Mouse (Mus musculus) gastrocnemius, adult 8-10 months (tissue): ENCODE results near the gene Ppm1b. TPM values are rescaled to one million over a fixed set of nuclear protein-coding genes. Genes with fewer than 3 reads are reported as not detected.
"Not testable (repeated sequence)": the region's sequence is repeated elsewhere in the genome, so short reads cannot be mapped to it uniquely, and the experiment has no call there.

ENCODE experiments used
- DNase-seq, 2 experiments: peaks; one replicate each; pipeline ENCODE4 v3.0.0; 2022; ENCODE audit warnings: low spot score in 2 of 2
- total RNA-seq, 4 experiments: library from RNA; stranded (reverse); gene quantifications; 2 replicates each; pipeline ENCODE4 v1.2.4; 2022

Ppm1b gene
- total RNA-seq, result 100 to 1,000 TPM; 165 to 198 (median 183) TPM

GRCm38 (mm10) chr17:84956441-84956840 lies at the start of gene Ppm1b:
Gene Ppm1b (plus strand): TSS chr17:84956741.
- DNase-seq, result no peak

DNA sequence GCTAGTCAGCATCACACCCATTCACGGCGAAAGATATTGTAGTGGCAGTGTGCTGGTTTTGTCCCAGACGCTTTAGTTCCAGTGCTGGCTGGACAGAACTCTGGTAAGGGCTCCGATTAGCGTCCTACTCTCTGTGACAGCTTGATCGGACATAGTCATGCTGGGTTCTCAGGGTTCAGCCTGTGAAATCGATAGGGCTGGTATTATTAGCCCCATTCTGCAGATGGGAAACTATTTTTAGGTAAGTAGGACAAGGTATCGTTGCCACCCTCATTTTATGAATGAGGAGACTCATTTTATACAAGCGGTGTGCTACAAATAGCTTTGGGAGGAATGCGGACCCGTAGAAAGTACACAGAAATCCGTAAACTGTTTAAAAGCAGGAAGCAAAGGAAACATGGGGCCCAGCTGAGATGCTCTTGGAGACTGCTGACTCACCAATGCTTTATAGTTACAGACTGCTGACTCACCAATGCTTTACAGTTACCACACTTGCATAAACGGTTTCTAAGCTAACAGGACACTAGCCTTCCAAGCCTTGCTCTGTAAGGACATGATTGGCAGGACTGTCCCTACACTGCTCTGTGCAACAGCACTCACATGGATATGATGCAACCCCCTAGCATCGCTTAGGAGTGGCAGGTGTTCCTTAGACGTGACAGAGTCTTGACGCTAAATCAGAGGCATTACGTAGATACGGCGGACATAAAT lies 34.7 kb upstream of the Ppm1b start:
- peak; percentile 24 to 28 for DNase-seq

GRCm38 (mm10) chr17:84924779-84925178 lies 31.8 kb upstream of the Ppm1b start:
- no peak for DNase-seq

DNA sequence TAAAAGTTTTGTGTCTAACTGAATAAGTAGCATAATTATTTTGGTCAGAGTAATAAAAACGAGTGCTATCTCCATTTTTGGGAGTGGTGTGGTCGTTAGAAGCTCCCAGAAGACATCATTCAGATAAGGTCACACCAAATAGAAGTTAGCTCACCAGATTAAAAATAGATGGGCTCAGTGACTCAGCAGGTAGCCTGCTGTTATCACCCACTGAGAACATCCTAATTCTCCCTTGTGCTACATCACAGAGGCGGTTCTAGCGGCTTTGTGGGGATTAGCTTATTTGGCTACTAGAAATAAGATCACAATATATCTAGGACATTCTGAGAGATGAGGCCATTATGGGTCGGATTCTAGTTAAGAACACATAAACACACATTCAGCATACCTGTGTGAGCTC lies 30.3 kb upstream of the Ppm1b start:
- no peak for DNase-seq

GRCm38 (mm10) chr17:84927580-84927979 lies 29.0 kb upstream of the Ppm1b start:
- DNase-seq, result no peak

- no peak for DNase-seq
Observed at GRCm38 (mm10) chr17:84932943-84933342, 23.6 kb upstream of the Ppm1b start.

- no peak for DNase-seq
Observed at GRCm38 (mm10) chr17:84933968-84934367, 22.6 kb upstream of the Ppm1b start.

DNA sequence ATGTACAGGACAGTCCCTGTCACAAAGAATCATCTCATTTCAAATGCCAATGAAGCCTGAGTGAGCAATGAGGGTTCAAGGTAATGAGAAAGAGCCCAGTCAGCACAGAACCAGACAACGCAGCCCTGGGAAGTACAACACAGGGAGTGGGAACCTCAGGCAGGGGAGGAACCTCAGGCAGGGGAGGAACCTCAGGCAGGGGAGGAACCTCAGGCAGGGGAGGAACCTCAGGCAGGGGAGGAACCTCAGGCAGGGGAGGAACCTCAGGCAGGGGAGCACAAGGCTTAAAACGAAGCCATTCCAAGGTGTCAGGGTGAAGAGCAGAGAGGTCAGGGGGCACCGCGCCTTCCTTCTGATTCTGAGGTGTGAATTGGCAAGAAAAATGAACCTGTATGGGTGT lies 20.9 kb upstream of the Ppm1b start:
- not testable (repeated sequence) for DNase-seq

GRCm38 (mm10) chr17:84936301-84936700 lies 20.2 kb upstream of the Ppm1b start:
- DNase-seq, result no peak

DNA sequence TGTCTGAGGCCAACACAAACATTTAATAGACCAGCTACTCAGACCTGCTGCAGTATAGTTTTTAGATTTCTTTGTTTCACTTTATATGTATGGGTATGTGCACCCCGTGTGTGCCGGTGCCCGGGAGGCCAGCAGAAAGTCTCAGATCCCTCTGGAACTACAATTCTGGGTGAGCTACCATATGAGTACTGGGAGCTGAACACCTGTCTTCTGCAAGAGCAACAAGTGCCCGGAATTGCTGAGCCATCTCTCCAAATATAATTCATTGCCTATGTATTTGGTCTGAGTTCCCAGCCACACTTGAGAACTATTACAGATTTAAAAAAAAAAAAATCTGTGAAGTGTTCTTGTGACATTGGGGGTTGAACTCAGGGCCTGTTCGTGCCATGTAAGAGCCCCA lies 19.7 kb upstream of the Ppm1b start:
- no peak for DNase-seq

- no peak for DNase-seq
Observed at GRCm38 (mm10) chr17:84937220-84937619, 19.3 kb upstream of the Ppm1b start.

DNA sequence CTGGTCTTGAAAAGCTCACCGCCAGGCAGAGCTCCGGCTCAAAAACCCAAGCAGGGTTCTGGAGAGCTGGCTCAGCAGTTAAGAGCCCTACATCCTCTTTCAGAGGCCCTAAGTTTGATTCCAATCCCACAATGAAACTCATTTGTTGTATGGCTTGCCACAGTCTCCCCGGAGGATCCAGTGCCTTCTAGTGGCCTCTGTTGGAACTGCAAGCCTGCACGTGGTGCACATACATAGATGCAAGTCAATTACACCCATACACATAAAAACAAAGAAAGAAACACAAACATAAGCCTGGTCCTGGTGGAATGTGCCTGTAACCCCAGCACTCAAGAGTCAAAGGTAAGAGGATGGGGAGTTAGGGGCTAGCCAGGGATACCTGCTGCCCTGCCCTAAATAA lies 18.3 kb upstream of the Ppm1b start:
- no peak for DNase-seq

DNA sequence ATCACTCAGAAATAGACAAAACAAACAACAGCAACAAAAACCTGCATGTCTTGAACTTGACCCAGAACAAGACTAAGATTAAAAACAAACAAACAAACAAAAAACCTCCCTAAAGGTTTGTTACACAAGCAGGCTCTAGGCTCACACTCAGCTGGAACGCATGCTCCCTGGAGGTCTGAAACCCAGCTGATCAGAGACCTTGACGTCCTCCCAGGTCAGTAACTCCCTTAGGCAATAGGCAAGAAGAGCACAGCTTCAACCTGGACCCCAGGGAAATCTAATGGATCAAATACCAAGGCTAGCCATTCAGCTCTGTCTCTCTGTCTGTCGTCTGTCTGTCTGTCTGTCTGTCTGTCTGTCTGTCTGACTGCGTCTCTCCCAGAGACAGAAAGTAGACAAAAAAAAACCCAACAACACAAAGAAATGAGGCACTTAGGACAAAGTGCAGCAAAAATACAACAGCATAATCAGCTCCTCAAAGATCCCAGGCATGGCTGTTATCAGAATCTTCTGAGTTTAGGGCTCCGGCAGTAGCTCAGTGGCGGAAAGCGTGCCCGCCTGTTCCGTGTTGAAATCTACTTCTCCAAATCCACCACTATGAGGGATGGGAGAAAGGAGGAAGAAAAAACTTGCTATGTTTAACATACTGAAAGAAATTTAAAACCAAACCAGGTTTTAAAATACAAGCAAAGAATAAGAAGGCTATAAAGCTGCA lies 16.4 kb upstream of the Ppm1b start:
- no peak for DNase-seq

GRCm38 (mm10) chr17:84941291-84941868 lies 15.2 kb upstream of the Ppm1b start:
- no peak for DNase-seq

GRCm38 (mm10) chr17:84942358-84943032 lies 14.0 kb upstream of the Ppm1b start:
- DNase-seq, result no peak

DNA sequence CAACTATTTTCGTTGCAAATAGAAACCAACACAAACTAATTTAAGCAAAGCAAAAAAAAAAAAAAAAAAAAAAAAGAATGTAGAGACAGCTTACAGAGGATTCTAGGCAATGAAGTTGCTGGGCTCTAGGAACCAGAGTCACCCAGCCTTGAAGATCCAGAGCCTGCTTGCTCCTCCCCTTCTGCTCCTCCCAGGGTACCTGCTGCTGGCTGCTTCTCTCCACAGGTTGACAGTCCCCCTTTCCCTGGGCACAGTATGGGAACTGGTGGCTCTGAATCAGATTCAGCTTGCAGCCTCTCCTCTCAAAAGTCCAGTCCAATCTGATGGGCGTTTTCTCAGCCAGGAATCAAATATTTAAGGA lies 13.5 kb upstream of the Ppm1b start:
- DNase-seq, result no peak

- no peak for DNase-seq
Observed at GRCm38 (mm10) chr17:84944348-84944747, 12.2 kb upstream of the Ppm1b start.

DNA sequence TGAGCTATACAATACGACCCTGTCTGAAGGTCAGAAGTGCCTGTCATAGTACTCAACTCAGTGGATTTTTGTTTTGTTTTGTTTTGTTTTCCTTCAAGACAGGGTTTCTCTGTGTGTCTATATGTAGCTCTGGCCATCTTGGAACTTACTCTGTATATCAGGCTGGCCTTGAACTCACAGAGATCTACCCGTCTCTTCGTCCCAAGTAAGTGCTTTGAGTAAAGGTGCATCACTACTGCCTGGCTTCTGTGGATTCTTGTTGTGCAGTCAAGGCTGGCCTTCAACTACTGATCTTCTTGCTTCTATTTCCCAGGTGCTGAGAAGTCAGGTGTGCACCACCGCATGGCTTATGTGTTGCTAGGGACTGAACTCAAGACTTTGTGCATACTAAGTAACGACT lies 4.0 kb upstream of the Ppm1b start:
- no peak for DNase-seq

GRCm38 (mm10) chr17:84953776-84954175 lies 2.8 kb upstream of the Ppm1b start:
- no peak for DNase-seq

DNA sequence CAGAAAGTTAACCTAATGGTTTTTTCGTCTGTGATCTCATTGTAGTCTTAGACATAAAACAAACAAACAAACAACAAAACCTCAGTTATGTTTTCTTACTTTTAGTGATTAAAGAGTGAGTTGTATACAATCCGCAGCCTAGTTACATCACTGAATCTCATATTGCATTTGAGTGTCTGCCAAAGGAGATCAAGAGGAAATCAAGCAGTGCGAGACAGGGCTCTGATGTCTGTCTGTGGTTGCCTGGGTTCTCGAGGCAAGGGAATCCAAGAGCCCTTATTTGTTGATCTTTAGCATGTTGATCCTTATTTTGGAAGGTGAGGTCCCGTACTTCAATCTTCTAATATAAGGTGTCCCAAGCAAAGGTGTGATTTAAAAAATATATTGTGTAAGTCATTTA lies 1.7 kb upstream of the Ppm1b start:
- no peak for DNase-seq

DNA sequence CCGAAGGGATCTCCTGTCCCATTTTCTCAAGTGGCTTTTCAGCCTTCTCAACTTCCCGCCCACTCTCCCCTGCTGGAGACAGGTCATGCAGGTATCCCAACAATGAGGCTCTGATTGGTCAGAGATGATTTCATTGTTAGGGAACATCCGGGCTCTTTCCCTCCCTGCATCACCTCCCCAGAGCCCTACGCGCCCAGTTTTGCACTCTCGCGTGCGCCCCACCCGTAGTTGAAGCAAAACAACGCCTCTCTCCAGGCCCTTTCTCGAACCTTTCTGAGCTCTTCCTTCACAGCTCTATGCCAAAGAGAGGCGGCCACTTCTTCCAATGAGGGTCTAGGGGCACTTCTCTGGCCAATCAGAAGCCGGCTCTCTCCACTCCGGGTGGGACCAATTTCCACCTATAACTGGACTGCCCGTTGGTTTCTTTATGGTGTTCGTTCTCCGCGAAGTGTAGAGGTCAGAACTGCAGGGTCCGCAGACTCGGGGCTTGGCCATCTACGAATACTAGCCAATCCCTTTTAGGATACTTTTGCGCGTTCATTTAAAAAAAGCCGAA lies 468 bp downstream of the Ppm1b start:
- DNase-seq, result peak; percentile 85 to 86
